Mouse (Mus musculus) adrenal gland, adult 18-20 months (tissue): ENCODE measurements around the gene Atg9b. TPM values are rescaled to one million over a fixed set of nuclear protein-coding genes. Genes with fewer than 3 reads are reported as not detected.
A peak's percentile ranks its signal among the peaks of the same experiment; 100 is the strongest.
"Not testable (repeated sequence)": the region's sequence is repeated elsewhere in the genome, so short reads cannot be mapped to it uniquely, and the experiment has no call there.

Source experiments
- DNase-seq, 2 experiments: peaks; one replicate each; pipeline ENCODE4 v3.0.0; 2021 to 2022; ENCODE audit warnings: low spot score in 2 of 2
- total RNA-seq, 2 experiments: library from RNA; stranded (reverse); gene quantifications; 1 replicate in 1 of 2; 2 replicates in 1 of 2; pipeline ENCODE4 v1.2.3; 2021

Gene Atg9b
- total RNA-seq, 2 experiments from 2014 or later: 1.3 to 2.6 TPM

DNA sequence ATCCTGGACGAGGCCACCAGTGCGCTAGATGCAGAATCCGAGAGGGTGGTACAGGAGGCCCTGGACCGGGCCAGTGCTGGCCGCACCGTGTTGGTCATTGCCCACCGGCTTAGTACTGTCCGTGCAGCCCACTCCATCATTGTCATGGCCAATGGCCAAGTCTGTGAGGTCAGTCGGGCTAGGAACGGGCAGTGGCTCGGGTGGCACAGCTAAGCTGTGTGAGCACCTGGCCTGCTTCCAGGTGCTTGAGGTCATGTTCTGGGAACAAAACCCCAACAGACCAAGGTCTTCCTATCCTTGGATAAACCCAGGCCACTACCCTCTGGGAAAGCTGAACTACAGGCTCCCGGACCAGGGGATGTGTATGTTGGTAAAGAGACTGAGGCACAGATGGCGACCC, 16.7 kb upstream of the Atg9b start:
- DNase-seq: peak in 1 of 2 experiments; percentile 43

DNA sequence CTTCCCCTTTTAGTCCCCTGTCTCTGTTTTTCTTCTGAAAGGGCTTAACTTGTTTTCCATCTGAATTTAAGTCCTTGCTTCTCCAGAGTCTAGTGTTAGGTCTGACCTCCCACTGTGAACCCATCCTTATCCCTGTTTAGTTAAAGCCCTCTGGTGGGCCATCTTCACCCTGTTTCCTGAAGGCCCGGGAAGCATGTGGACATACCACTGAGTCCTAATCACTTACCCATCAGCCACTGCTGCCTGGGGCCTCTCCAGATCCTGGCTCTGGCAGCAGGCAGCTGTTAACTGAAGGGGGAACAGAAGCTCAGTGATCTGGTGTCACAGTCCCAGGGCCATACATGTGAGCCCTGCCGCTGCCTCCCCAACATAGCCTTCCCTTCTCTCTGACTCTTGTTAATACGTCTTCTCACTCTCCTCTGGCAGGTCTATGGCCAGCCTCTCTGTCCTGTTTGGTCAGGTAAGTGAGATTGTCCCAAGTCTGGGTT, 13.5 kb upstream of the Atg9b start:
- DNase-seq: no peak

DNA sequence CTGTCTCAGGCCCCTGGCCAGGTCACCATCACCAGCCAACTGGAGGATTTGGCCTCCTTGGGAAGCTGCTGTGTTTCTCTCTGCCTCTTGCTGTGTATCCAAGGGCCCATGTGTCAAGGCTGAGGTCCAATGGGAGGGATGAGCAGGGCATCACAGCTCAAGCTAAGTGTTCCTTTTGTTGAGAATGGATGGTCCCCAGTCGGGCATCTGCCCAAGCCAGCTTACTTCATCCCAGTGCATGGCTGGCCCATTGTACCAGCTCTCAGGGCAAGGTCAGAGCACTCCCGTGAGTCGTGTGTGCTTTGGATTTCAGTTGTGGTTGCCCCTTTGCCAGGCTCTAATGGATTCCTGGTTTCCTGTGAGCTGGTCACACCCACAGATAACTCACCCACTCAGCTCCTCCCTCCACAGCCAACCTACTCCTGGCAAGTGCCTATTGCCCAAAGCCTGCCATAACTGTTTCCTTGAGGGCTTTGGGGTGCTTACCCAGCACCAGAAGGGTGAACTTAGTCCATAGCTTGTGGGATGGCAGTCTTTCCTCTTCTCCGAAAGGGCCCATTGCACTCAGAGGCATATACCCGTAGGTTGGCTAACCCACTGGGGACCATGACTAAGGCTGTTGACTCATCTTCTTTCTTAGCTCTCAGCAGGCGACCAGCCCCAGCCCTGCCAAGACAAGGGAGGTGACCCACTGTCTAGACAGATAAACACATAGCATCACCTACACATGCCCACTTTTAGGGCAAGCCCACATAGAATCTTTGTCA, 12.8 kb upstream of the Atg9b start:
- no peak for DNase-seq

DNA sequence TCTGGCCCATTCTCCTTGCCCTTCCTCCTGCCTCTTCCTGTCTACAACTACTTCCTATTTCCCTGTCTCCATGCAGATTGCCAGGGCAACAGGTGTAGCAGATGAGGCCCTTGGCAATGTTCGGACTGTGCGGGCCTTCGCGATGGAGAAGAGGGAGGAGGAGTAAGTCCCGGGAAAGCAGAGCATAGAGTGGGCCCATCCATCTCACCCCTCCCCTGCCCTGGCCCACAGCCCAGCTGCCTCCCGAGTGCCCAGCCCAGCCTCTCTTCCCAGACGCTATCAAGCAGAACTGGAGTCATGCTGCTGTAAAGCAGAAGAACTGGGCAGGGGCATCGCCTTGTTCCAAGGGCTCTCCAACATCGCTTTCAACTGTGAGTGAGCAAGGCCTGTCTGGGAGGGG, 10.0 kb upstream of the Atg9b start:
- no peak for DNase-seq

- no peak for DNase-seq
Observed at GRCm38 (mm10) chr5:24400911-24401605, 9.1 kb upstream of the Atg9b start.

- DNase-seq: no peak
Observed at GRCm38 (mm10) chr5:24400362-24400761, 8.4 kb upstream of the Atg9b start.

DNA sequence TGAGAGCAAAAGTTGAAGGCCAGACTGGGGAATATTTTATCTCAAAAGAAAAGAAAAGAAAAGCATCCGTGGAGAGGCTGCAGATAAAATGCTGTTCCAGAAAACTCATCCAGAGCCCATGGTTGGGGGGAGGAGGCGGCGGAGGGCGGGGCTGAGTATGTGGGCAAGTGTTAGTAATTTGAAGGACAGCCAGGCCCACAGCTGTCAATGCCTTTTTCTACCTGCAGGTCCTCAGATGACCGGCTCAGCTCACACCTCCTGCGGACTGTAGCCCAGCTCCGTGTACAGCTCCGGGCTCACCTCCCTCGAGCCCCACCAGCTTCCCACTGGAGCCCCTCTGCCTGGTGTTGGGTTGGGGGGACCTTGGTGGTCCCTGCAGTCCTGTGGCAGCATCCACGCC, 7.7 kb upstream of the Atg9b start:
- DNase-seq: no peak

DNA sequence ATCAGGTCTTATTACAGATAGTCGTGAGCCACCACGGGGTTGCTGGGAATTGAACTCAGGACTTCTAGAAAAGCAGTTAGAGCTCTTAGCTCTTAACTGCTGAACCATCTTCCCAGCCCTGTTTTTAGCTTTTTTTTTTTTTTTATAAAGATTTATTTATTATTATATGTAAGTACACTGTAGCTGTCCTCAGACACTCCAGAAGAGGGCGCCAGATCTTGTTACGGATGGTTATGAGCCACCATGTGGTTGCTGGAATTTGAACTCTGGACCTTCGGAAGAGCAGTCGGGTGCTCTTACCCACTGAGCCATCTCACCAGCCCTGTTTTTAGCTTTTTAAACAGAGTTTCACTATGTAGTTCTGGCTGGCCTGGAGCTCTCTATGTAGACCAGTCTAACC, 4.3 kb upstream of the Atg9b start:
- DNase-seq: not testable (repeated sequence)

DNA sequence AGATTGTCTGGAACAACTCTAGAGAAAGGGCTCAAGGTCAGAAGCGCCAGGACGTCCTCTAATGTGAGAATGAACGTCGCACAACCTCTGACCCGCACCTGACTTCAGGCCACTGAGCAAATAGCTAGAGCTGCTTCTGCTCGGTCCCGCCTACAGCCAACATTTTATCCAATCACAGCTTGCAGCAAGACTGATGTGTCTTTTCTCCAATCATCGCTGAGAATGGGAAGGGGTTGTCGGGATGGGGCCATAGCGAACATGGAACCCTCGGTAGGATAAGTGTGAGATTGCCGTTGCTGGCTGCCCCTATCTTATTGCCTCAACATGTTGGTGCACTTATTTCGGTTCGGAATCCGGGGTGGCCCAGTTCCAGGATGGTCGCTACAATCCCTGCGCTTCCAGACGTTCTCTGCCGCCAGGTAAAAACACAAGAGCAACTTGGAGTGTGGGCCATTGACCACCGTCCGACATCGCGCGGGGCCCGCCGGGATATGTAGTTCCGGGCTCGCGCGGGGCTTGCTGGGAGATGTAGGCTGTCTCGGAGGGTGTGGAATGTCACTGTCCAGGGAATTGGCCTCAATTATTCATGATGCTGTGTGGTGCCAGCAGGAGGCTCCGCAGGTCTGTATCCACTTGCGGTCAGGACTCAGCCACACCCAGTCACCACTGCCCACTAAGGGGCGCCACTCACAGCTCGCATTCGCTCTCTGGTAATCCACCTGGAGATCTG, 2.4 kb upstream of the Atg9b start:
- peak; percentile 86 to 91 for DNase-seq

- peak; percentile 82 to 83 for DNase-seq
Observed at GRCm38 (mm10) chr5:24393392-24393997, 1.6 kb upstream of the Atg9b start, which contains the start of gene Abcb8. Abcb8 (plus strand) TSS chr5:24393663.

DNA sequence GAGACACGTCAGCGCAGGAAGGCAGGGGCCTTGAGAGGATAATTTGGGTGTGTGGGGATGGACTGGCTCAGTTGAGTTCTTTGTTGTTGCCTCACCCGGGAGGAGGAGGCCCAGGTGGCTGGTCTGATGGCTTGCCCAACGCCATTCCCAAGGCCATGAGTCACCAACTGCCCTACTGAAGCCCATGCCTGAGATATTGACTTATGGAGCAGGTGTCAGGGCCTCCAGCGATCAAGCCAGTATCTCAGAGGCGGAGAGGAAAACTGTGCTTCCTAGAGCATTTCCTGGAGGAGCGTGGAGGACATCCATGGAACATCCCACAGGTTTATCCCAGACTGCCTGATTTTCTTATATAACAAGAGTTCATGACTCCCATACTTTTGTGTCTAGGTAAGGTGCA, 781 bp upstream of the Atg9b start:
- DNase-seq: no peak

- DNase-seq: no peak
Observed at GRCm38 (mm10) chr5:24389658-24390020, 2.3 kb downstream of the Atg9b start.

GRCm38 (mm10) chr5:24389011-24389657, 2.8 kb downstream of the Atg9b start:
- DNase-seq: no peak

DNA sequence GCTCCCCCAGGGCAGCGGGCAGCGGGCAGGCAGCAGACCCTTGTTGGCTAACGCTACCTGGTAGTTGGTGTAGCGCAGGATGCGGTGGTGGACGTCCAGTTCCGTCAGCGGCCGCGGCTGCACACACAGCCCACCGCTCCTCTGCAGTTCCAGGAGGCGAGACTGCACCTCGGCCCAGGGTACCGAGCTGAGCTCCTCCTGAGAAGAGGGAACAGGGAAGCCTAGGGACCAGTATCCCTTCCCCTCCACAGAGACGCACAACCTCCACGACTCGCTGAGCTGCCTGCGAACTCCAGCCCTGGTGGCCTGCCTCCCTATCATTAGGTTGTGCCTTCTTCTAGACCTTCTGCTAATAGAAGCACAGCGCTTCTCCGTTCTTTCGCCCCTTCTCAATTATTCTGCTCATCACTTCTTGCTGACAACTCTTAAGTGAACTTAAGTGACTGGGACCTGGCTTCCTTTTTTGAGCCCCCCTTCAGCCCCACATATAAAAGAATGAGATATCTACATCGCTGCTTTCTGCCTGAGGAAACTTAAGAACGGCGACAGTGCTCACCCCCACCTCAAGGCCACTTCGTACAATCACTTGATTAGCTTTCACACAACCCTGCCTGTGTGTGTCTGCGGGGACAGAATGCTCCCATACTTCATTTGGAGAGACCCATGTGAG, 3.6 kb downstream of the Atg9b start:
- DNase-seq: no peak

GRCm38 (mm10) chr5:24387264-24388241, 4.4 kb downstream of the Atg9b start:
- peak; percentile 52 to 59 for DNase-seq

- DNase-seq: no peak
Observed at GRCm38 (mm10) chr5:24385887-24386550, 5.9 kb downstream of the Atg9b start.

DNA sequence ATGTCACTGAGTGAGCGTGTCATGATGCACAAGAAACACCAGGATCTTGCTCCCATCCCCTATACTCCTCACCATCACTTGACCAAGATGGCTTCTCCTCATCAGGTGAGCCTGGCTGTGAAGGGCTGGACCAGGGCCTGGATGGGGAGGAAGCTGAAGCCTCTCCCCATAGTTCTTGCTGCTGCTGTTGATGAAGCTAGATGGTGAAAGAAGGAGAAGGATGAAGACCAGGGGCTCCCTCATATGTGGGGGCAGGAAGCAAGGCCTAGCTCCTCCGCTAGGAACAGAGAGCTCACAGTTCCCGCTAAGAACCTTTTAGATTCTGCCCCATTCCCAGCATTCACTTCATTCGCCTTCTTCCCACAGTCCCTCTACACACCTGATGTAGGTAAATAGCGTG, 6.6 kb downstream of the Atg9b start:
- no peak for DNase-seq

- DNase-seq: no peak
Observed at GRCm38 (mm10) chr5:24384407-24384806, 7.5 kb downstream of the Atg9b start.
